Mouse (Mus musculus) small intestine, adult 2 months (tissue): ENCODE results near the gene Nkx2-1.

ENCODE experiments used
- CTCF ChIP-seq: fragments of 200-500 bp; IDR thresholded peaks from 2 replicates; pipeline ENCODE4 v1.5.1; 2012; ENCODE audit warnings: low read depth, mild to moderate bottlenecking, control low read depth, inconsistent platforms, low read length, moderate library complexity, mixed read lengths; ENCODE audit not compliant: insufficient replicate concordance, insufficient read length; ENCODE audit errors: extremely low read depth
- POLR2A ChIP-seq: fragments of 200-500 bp; IDR thresholded peaks from 2 replicates; pipeline ENCODE4 v1.6.1; 2012; ENCODE audit warnings: low read depth, mild to moderate bottlenecking, control low read depth, inconsistent platforms, low read length, moderate library complexity

GRCm38 (mm10) chr12:56540591-56540990 lies 3.9 kb upstream of the Nkx2-1 start:
- TF ChIP-seq CTCF: no peak
- no peak for TF ChIP-seq POLR2A
